Mouse (Mus musculus) testis, adult 2 months (tissue): ENCODE measurements at regions not wholly inside any gene's neighbourhood (a gene's known extent, or its start where the extent isn't known, plus 50 kb on each side); places are given as distances from the start of the nearest gene placed in this dataset.

Experiments used
- H3K27ac ChIP-seq: fragments of 200-500 bp; 2 replicates; pipeline ENCODE4 v1.5.1; 2012; ENCODE audit warnings: low read depth, low read length; ENCODE audit not compliant: control insufficient read depth, insufficient read depth
- H3K27me3 ChIP-seq: fragments of 200-500 bp; 2 replicates; pipeline ENCODE4 v1.6.1; 2012; ENCODE audit warnings: mild to moderate bottlenecking, low read length, moderate library complexity; ENCODE audit not compliant: control insufficient read depth, insufficient read depth
- H3K36me3 ChIP-seq: fragments of 200-500 bp; 2 replicates; pipeline ENCODE4 v1.6.1; 2012; ENCODE audit warnings: mild to moderate bottlenecking, low read length; ENCODE audit not compliant: control insufficient read depth, insufficient read depth
- H3K4me1 ChIP-seq: fragments of 200-500 bp; 2 replicates; pipeline ENCODE4 v1.6.1; 2012; ENCODE audit warnings: low read length; ENCODE audit not compliant: control insufficient read depth, insufficient read depth
- H3K4me3 ChIP-seq: fragments of 200-500 bp; 2 replicates; pipeline ENCODE4 v1.5.1; 2012; ENCODE audit warnings: low read depth, mild to moderate bottlenecking, low read length, moderate library complexity, mixed read lengths; ENCODE audit not compliant: control insufficient read depth
- CTCF ChIP-seq: fragments of 200-500 bp; IDR thresholded peaks from 2 replicates; pipeline ENCODE4 v1.5.1; 2012; ENCODE audit warnings: low read depth, mild to moderate bottlenecking, inconsistent platforms, low read length, moderate library complexity; ENCODE audit not compliant: control insufficient read depth, insufficient read depth, insufficient replicate concordance
- POLR2A ChIP-seq: fragments of 200-500 bp; IDR thresholded peaks from 2 replicates; pipeline ENCODE4 v1.6.1; 2012; ENCODE audit warnings: low read depth, mild to moderate bottlenecking, inconsistent platforms, low read length, moderate library complexity; ENCODE audit not compliant: control insufficient read depth

DNA sequence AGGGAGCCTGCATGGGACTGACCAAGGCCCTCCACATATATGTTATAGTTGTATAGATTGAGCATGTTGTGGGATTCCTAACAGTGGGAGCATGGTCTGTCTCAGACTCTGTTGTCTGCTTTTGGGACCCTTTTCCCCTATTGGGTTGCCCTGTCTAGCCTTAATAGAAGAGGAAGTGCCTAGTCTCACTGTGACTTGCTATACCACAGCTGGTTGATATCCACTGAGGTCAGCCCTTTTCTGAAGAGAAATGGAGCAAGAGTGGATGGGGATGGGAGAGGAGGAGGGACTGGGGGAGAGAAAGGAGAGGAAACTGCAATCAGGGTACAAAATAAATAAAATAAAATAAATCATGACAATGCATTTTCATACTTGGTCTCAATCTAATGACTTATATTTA, 120.1 kb downstream of the Tsen15 start:
- no peak for TF ChIP-seq POLR2A
- no peak for TF ChIP-seq CTCF
- Histone ChIP-seq H3K4me3 (no peak overlapping the region), H3K27me3 (no peaks in the 10 kb centered on the region), H3K36me3 (no peaks in the 10 kb centered on the region), H3K27ac (no peak overlapping the region), H3K4me1 (no peaks in the 10 kb centered on the region)

DNA sequence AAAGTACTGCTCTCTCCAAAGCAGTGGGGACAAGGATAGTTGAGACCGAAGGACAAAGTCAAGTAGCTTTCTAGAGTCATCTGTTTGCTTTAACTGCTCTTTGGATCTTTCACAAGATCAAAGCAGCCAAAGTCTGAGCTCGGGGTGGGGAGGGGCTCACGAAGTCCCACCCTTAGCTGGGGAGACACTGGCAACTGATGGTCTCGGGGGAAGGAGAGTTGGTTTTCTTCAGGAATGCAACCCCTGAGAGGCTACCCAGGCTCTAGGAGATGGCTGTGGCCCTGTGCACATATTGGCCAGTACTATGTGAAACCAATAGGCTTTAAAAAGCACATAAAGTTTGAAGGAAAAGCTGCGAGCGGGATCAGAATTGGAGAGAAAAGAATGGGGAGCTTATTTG, 121.5 kb downstream of the Tsen15 start:
- no peaks in the 10 kb centered on the region for H3K36me3 ChIP-seq
- H3K27me3 ChIP-seq = no peaks in the 10 kb centered on the region
- no peaks in the 10 kb centered on the region for H3K4me1 ChIP-seq
- TF ChIP-seq POLR2A (no peak), CTCF (no peak)
- H3K27ac ChIP-seq = no peak overlapping the region
- H3K4me3 ChIP-seq = no peak overlapping the region

DNA sequence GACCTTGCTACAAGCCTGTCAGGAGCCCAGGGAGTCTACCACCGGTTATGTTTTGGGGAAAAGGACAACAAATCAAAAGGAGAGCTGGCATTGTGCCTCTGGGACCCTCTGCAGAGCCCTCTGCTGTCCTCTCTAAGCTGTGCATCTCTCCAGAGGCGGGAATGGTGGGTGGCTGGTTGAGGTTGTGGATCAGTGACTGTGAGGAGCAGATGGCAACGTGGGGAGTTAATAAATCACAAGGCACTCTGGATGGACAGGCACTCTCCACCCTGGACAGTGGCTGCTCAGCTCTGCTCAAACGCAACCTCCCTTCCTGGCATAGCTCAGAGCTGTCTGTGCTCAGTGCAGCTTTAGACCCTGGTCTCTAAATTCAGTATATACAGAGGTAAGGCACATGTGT, 125.0 kb downstream of the Tsen15 start:
- H3K4me1 ChIP-seq = no peaks in the 10 kb centered on the region
- H3K4me3 ChIP-seq = no peak overlapping the region
- H3K27ac ChIP-seq = no peak overlapping the region
- no peaks in the 10 kb centered on the region for H3K36me3 ChIP-seq
- H3K27me3 ChIP-seq = no peaks in the 10 kb centered on the region
- TF ChIP-seq CTCF (no peak), POLR2A (no peak)

DNA sequence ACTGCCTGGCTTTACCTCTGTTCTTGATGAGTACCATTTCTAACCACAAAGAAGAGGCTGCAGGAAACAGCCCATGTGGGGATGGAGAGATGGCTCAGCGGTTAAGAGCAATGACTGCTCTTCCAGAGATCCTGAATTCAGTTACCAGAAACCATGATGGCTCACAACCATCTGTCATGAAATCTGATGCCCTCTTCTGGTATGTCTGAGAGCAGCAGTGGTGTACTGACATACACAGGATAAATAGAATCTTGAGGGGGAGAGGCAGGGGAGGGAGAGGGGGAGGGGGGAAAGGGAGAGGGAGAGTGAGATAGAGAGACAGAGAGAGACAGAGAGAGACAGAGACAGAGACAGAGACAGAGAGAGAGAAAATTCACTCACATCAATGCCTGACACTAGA, 125.5 kb downstream of the Tsen15 start:
- TF ChIP-seq POLR2A = no peak
- no peak for TF ChIP-seq CTCF
- H3K27ac ChIP-seq = no peak overlapping the region
- no peak overlapping the region for H3K4me3 ChIP-seq
- H3K36me3 ChIP-seq = no peaks in the 10 kb centered on the region
- no peaks in the 10 kb centered on the region for H3K4me1 ChIP-seq
- no peaks in the 10 kb centered on the region for H3K27me3 ChIP-seq

DNA sequence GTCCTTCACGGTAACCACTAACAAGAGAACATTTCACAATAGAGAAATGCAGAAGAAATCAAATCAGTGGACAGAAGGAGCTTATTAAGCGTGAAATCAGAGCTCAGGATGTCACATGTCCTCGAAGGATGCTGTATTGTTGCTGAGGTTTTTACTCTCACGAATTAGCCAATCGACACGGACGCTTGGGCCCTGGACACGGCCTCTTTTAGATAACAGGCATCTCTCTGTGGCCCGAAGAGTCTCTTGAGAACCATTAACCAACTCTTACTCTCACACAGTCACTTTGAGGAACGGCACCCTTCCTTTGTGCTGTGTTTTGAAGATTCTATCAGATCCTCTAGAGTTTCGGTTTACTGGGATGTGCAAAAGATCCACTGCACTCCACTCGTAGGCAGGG, 128.2 kb downstream of the Tsen15 start:
- H3K4me1 ChIP-seq = no peaks in the 10 kb centered on the region
- no peak overlapping the region for H3K27ac ChIP-seq
- no peaks in the 10 kb centered on the region for H3K36me3 ChIP-seq
- no peaks in the 10 kb centered on the region for H3K27me3 ChIP-seq
- H3K4me3 ChIP-seq = no peak overlapping the region
- TF ChIP-seq CTCF (no peak), POLR2A (no peak)

DNA sequence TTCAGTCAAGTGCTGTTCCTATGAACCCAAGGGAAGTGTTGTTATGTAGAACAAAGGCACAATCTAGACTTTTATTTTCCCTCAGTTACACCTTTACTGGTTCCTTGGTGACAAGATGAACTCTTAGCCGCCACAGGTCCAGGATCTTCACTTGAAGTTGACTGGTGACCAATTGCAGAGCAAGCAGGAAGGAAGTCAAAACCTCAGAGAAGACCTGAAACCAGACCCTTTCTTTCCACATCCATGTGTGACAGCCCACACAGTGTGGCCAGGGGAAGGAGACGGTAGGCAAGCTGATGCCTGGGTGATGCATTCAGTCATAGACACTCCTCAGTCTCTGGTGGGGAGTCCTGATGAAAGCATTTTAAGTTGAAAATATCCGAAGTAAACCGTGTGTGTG, 132.6 kb downstream of the Tsen15 start:
- no peak overlapping the region for H3K4me3 ChIP-seq
- TF ChIP-seq CTCF (no peak), POLR2A (no peak)
- H3K27ac ChIP-seq = no peak overlapping the region

DNA sequence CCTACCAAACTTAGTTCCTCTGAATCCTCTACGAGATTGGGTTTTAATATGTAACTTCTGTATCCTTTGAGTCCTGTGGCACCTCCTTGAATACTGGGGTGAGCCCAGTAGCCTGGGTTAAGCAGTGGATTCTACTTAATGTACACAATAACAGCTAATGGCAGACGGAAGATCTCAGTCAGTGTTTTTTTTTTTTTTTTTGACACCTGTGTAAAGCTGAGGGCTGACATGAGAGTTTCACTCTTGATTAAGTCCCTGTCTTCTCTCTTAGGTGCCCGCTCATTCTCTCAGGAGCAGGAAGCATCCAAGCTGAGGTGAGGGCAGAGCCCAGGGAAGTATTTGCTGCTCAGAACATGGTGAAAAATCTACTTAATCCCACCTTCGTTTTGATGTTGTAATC, 133.0 kb downstream of the Tsen15 start:
- no peaks in the 10 kb centered on the region for H3K27me3 ChIP-seq
- no peaks in the 10 kb centered on the region for H3K36me3 ChIP-seq
- H3K27ac ChIP-seq = no peak overlapping the region
- no peaks in the 10 kb centered on the region for H3K4me1 ChIP-seq
- H3K4me3 ChIP-seq = no peak overlapping the region
- no peak for TF ChIP-seq CTCF
- TF ChIP-seq POLR2A = no peak

More for the DNA sequence above, 132.6 kb downstream of the Tsen15 start:
- H3K27me3 ChIP-seq = no peaks in the 10 kb centered on the region
- no peaks in the 10 kb centered on the region for H3K4me1 ChIP-seq
- no peaks in the 10 kb centered on the region for H3K36me3 ChIP-seq

DNA sequence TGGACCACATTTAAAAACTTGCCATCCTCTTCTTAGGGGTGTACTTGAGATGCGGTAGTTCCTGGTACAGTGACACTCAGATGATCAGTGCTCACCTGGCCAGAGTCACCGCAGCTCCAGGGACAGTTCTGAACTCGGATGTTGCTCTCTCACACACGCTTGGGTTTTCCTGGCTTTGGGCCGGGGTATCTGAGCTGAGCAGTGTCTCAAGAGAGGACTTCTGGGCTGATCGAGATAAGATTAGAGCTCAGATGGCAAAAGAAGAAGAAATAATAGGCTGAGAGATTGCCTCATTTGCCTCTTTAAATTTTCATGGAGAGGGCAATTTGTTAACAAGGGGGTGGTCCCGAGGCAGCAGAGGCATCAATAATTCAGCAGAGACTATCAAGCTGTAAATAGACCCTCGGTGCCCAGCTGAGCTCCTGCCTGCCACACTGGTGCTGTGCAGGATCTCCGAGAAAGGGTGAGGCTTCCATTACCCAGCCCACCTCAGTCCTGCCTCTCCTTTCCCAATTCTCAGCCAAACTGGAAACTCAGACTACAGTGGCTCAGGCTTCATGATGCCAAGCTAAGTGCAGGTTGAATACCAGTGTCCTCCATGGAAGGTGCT, 133.7 kb downstream of the Tsen15 start:
- H3K27me3 ChIP-seq = no peaks in the 10 kb centered on the region
- H3K36me3 ChIP-seq = no peaks in the 10 kb centered on the region
- TF ChIP-seq CTCF (no peak), POLR2A (no peak)
- no peak overlapping the region for H3K4me3 ChIP-seq
- H3K4me1 ChIP-seq = no peaks in the 10 kb centered on the region
- no peak overlapping the region for H3K27ac ChIP-seq
